Comparison of ENCODE assay signal across 30 mouse cellular contexts in the genomic region with DNA sequence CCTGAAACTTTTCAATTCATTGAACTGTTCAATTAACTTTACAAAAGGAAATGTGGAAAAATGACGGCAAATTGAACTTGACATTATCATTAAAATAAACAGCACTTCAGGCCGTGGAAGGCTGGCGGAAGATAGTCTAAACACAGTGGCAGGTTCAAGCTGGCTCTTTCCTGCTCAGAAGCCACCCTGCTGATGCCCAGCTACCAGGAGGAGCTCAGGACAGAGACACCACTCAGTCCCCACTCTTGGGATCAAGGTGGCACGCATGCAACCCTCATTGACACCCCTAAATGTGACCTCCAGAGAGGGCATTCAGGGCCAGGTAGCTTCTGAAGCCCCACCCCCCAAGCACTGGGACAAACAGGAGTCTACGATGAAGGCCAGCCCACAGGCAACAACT.
"Had no signal": no experiment of that assay in that cellular context is flagged by ENCODE, and none has a peak within 500 bp of the region (broad histone marks: within the 10 kb centered on the region; RNA-seq: fewer than 3 reads in every experiment).

No protein-coding gene starts in this region.

- H3K4me3 ChIP-seq: heart, embryonic 12.5 days; heart, embryonic 13.5 days; heart, embryonic 15.5 days; hindbrain, embryonic 10.5 days; hindbrain, embryonic 12.5 days; hindbrain, embryonic 13.5 days; hindbrain, embryonic 15.5 days; intestine, embryonic 15.5 days; kidney, embryonic 15.5 days; layer of hippocampus, adult 2 months; left cerebral cortex, adult 2 months had no signal

- H3K9me3 ChIP-seq: heart, embryonic 12.5 days; heart, embryonic 13.5 days; heart, embryonic 15.5 days; hindbrain, embryonic 10.5 days; hindbrain, embryonic 12.5 days; hindbrain, embryonic 13.5 days; hindbrain, embryonic 15.5 days; intestine, embryonic 15.5 days; kidney, embryonic 15.5 days had no signal

- H3K4me1 ChIP-seq: heart, embryonic 12.5 days; heart, embryonic 13.5 days; heart, embryonic 15.5 days; hindbrain, embryonic 12.5 days; hindbrain, embryonic 15.5 days; intestine, embryonic 15.5 days had no signal

- H3K36me3 ChIP-seq: heart, embryonic 12.5 days; heart, embryonic 13.5 days; heart, embryonic 15.5 days; hindbrain, embryonic 10.5 days; hindbrain, embryonic 12.5 days; hindbrain, embryonic 13.5 days; hindbrain, embryonic 15.5 days; intestine, embryonic 15.5 days; kidney, embryonic 15.5 days had no signal

- H3K9ac ChIP-seq: heart, embryonic 12.5 days; heart, embryonic 13.5 days; heart, embryonic 15.5 days; hindbrain, embryonic 12.5 days; hindbrain, embryonic 13.5 days; hindbrain, embryonic 14.5 days; hindbrain, embryonic 15.5 days; intestine, embryonic 15.5 days; kidney, embryonic 15.5 days had no signal

- DNase-seq: heart, postnatal 10 days; heart, postnatal 14 days; heart, postnatal 36 days; heart, postnatal 4 days; kidney, adult 11 months; kidney, adult 18-20 months; kidney, adult 2 months; kidney, adult 8-10 months; kidney, adult 9 months; kidney, postnatal 10 days; kidney, postnatal 14 days; kidney, postnatal 25 days; kidney, postnatal 36 days; kidney, postnatal 4 days; layer of hippocampus, adult 9-11 months; layer of hippocampus, postnatal 36 days had no signal

- H3K27me3 ChIP-seq: hindbrain, embryonic 15.5 days; intestine, embryonic 15.5 days had no signal

- H3K27ac ChIP-seq: heart, embryonic 13.5 days; heart, embryonic 15.5 days; hindbrain, embryonic 10.5 days; hindbrain, embryonic 12.5 days; hindbrain, embryonic 13.5 days; hindbrain, embryonic 14.5 days; hindbrain, embryonic 15.5 days; hindbrain, postnatal 0 days; intestine, embryonic 15.5 days; kidney, embryonic 15.5 days; kidney, postnatal 0 days; layer of hippocampus, adult 2 months; left cerebral cortex, adult 2 months had no signal
